Mouse (Mus musculus) heart, embryonic 15.5 days (tissue): Measurements from ENCODE around the gene Tmcc1. TPM values are rescaled to one million over a fixed set of nuclear protein-coding genes. Genes with fewer than 3 reads are reported as not detected.

Experiments
- ATAC-seq: fragments of 200-750 bp; cut with Nextera tagmentation; replicated peaks from 2 replicates; pipeline ENCODE4 v1.8.0; 2017; ENCODE audit warnings: low read depth, moderate TSS enrichment; ENCODE audit not compliant: insufficient number of reproducible peaks, insufficient read depth, low FRiP score
- H3K27ac ChIP-seq: fragments of 300-500 bp; sonication (generic); 2 replicates; pipeline ENCODE4 v1.5.1; 2015; ENCODE audit warnings: mild to moderate bottlenecking, inconsistent platforms
- H3K27me3 ChIP-seq: fragments of 300-500 bp; sonication (generic); 2 replicates; pipeline ENCODE4 v1.6.1; 2015; ENCODE audit warnings: inconsistent platforms
- H3K36me3 ChIP-seq: fragments of 300-500 bp; sonication (generic); 2 replicates; pipeline ENCODE4 v1.6.1; 2015; ENCODE audit warnings: mild to moderate bottlenecking, inconsistent platforms
- H3K4me1 ChIP-seq: fragments of 300-500 bp; sonication (generic); replicated peaks from 2 replicates; pipeline ENCODE4 v1.6.1; 2015; ENCODE audit warnings: inconsistent platforms
- H3K4me2 ChIP-seq: fragments of 300-500 bp; sonication (generic); 2 replicates; pipeline ENCODE4 v1.6.1; 2015; ENCODE audit warnings: inconsistent platforms, mild to moderate bottlenecking, moderate library complexity
- H3K4me3 ChIP-seq: fragments of 300-500 bp; sonication (generic); 2 replicates; pipeline ENCODE4 v1.5.1; 2015; ENCODE audit warnings: mild to moderate bottlenecking, inconsistent platforms
- H3K9ac ChIP-seq: fragments of 300-500 bp; sonication (generic); 2 replicates; pipeline ENCODE4 v1.6.1; 2015; ENCODE audit warnings: mild to moderate bottlenecking, inconsistent platforms
- H3K9me3 ChIP-seq: fragments of 300-500 bp; sonication (generic); replicated peaks from 2 replicates; pipeline ENCODE4 v1.6.1; 2016; ENCODE audit warnings: inconsistent platforms
- WGBS: fragments of 180-500 bp; shearing (Covaris S2); methylation state at CpG from one replicate; pipeline ENCODE4 v1.1.7; 2015; ENCODE audit warnings: mixed read lengths; 5-methylcytosine and 5-hydroxymethylcytosine counted together
- polyA plus RNA-seq: library from polyadenylated mRNA; unstranded; fragments of >200 nt; fragmentation: Nextera tagmentation; extraction: Ambion mirVana; gene quantifications from 2 replicates; pipeline ENCODE4 v1.2.1, GENCODE M21; 2015

Tmcc1 gene
- polyA plus RNA-seq, 1 experiment from 2014 or later: 10.4 TPM

GRCm38 (mm10) chr6:115983306-115984038 lies 209.8 kb downstream of the Tmcc1 start:
- Histone ChIP-seq H3K9me3 (no peaks in the 10 kb centered on the region), H3K4me2 (peak overlapping the region; percentile 21), H3K4me1 (peaks cover 54% of the 10 kb centered on the region), H3K27me3 (no peaks in the 10 kb centered on the region), H3K9ac (no peak overlapping the region; the same call in 1 of the 2 replicates), H3K4me3 (no peak overlapping the region), H3K27ac (peak overlapping the region; percentile 49), H3K36me3 (no peaks in the 10 kb centered on the region)
- WGBS: 49% methylated on average over 12 of the region's 12 CpGs
- peak; percentile 25; the same call in 1 of the 2 replicates for ATAC-seq

GRCm38 (mm10) chr6:115982889-115983288 lies 210.4 kb downstream of the Tmcc1 start:
- H3K9ac ChIP-seq: no peak overlapping the region; the same call in 1 of the 2 replicates

DNA sequence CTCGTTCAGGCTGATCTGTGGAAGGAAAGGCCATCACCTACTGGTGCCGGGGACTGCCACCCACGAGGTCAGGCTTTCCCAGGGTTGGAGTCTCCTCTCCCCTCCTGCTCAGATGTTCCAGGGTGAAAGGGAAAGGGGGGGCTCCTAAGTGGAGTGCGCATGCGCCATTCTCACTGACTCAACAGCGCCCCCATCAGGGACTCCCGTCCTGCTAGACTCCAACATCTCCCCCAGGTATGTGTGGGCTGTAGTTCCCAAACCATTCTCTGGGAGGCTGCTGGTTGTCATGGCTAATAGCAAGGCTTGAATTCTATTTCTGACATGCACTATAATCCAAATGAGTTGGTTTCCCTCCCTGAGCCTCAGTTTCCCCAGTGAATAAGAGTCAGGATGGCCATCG lies 214.7 kb downstream of the Tmcc1 start:
- Histone ChIP-seq H3K27ac (no peak overlapping the region), H3K4me2 (no peak overlapping the region), H3K27me3 (no peaks in the 10 kb centered on the region), H3K9ac (no peak overlapping the region), H3K9me3 (no peaks in the 10 kb centered on the region), H3K36me3 (0 out of 2 replicates have a peak, but pooled peaks cover 15% of the 10 kb centered on the region), H3K4me1 (peaks cover 30% of the 10 kb centered on the region), H3K4me3 (no peak overlapping the region)
- 69% methylated on average over 8 of the region's 8 CpGs for WGBS
- ATAC-seq: no peak

More at GRCm38 (mm10) chr6:115982889-115983288, 210.4 kb downstream of the Tmcc1 start:
- ATAC-seq: no peak
- Histone ChIP-seq H3K4me1 (peaks cover 52% of the 10 kb centered on the region), H3K9me3 (no peaks in the 10 kb centered on the region), H3K4me3 (no peak overlapping the region), H3K27me3 (no peaks in the 10 kb centered on the region), H3K4me2 (no peak overlapping the region), H3K27ac (peak overlapping the region; percentile 36; the same call in 1 of the 2 replicates), H3K36me3 (no peaks in the 10 kb centered on the region)
- WGBS: 61% methylated on average over 7 of the region's 7 CpGs

DNA sequence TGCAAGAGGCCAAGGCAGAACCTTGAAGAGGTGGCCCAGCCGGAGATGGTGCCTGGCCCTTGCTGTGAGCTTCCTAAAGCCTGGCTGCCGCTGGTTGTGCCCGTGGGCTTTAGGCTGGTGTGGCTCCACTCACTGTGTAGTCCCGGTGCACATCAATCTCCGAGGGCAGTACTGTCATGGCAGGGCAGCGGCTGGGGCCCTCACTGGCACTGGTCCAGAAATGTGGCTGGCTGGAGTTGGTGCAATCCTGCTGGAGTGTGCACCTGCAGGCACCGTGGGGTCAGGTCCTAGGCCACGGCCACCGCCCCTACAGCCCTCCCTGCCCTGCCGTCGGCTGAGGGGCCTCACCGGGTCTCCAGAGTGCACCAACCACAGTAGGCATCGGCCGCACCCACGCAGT lies 215.5 kb downstream of the Tmcc1 start:
- peaks cover 30% of the 10 kb centered on the region for H3K4me1 ChIP-seq
- H3K9ac ChIP-seq: no peak overlapping the region
- no peak overlapping the region for H3K27ac ChIP-seq
- H3K9me3 ChIP-seq: no peaks in the 10 kb centered on the region
- no peak overlapping the region for H3K4me3 ChIP-seq
- H3K4me2 ChIP-seq: no peak overlapping the region
- WGBS: 68% methylated on average over 15 of the region's 15 CpGs
- ATAC-seq: no peak
- no peaks in the 10 kb centered on the region for H3K27me3 ChIP-seq
- 0 out of 2 replicates have a peak, but pooled peaks cover 15% of the 10 kb centered on the region for H3K36me3 ChIP-seq

DNA sequence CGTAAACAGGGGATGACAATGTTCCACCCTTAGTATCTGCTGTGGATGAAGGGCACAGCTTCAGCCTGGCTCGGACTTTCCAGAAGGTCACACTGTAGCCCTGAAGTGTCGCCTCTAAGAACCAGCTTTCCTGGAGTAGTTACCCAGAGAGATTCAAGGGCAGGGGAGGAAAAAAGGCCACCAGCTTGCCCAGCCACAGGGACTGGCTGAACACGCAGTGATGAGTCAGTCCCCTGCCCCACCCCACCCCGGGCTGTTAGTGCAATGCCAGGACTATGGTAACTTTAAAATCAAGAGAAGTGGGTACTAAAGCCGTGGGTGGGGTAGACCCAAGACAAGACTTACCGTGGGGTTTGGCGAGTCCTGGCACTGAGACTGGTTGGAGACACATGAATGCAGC lies 217.7 kb downstream of the Tmcc1 start:
- H3K36me3 ChIP-seq: 0 out of 2 replicates have a peak, but pooled peaks cover 15% of the 10 kb centered on the region
- H3K27ac ChIP-seq: no peak overlapping the region
- H3K9ac ChIP-seq: no peak overlapping the region
- no peak for ATAC-seq
- H3K4me3 ChIP-seq: no peak overlapping the region
- H3K27me3 ChIP-seq: no peaks in the 10 kb centered on the region
- H3K4me1 ChIP-seq: peaks cover 52% of the 10 kb centered on the region
- H3K9me3 ChIP-seq: no peaks in the 10 kb centered on the region
- H3K4me2 ChIP-seq: no peak overlapping the region
- WGBS: 77% methylated on average over 8 of the region's 8 CpGs

DNA sequence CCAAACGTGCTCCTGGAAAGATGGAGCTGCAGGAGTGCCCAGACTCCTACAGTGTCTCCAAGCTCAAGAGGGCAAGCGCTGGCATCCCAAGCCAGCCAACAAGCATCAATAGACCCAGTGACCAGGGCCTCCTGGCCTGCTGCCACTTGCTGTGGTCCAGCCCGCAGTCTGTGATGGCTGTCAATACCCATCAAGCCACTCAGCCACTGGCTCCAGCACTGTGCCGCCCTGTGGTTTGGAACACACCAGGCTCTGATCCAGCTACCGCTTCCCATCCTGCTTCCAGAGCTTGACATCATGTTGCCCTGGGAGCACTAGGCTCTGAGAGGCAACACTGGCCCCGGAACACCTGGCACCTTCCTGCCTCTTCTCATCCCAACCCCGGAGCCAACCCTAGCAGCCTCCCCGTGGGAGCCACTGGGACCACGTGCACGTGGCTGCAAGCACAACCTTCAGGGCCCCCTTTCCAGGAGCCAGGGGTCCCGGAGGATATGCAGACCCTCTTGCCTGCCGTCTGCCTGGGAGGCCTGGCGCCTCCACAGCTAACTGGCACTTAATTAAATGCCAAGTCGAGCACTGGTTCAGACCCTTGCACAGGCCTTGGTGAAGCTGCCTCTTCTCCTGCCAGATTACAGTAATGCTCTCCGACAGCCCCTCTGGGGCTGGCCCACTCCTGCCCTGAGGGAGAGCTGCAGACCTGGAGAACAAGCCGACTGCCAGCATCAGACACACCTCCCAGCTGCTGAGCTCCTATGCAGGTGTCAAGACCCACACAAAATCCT lies 219.2 kb downstream of the Tmcc1 start:
- Histone ChIP-seq H3K9me3 (no peaks in the 10 kb centered on the region), H3K4me2 (no peak overlapping the region), H3K27me3 (no peaks in the 10 kb centered on the region), H3K36me3 (0 out of 2 replicates have a peak, but pooled peaks cover 15% of the 10 kb centered on the region), H3K4me3 (no peak overlapping the region), H3K27ac (no peak overlapping the region), H3K9ac (no peak overlapping the region), H3K4me1 (peaks cover 60% of the 10 kb centered on the region)
- ATAC-seq: no peak
- 75% methylated on average over 16 of the region's 16 CpGs for WGBS

GRCm38 (mm10) chr6:115973139-115973875 lies 220.0 kb downstream of the Tmcc1 start:
- ATAC-seq: no peak
- no peak overlapping the region for H3K4me3 ChIP-seq
- H3K9me3 ChIP-seq: no peaks in the 10 kb centered on the region
- H3K27ac ChIP-seq: no peak overlapping the region
- WGBS: 85% methylated on average over 15 of the region's 15 CpGs
- 0 out of 2 replicates have a peak, but pooled peaks cover 15% of the 10 kb centered on the region for H3K36me3 ChIP-seq
- H3K4me1 ChIP-seq: peaks cover 60% of the 10 kb centered on the region
- H3K27me3 ChIP-seq: no peaks in the 10 kb centered on the region
- H3K9ac ChIP-seq: no peak overlapping the region
- no peak overlapping the region for H3K4me2 ChIP-seq

DNA sequence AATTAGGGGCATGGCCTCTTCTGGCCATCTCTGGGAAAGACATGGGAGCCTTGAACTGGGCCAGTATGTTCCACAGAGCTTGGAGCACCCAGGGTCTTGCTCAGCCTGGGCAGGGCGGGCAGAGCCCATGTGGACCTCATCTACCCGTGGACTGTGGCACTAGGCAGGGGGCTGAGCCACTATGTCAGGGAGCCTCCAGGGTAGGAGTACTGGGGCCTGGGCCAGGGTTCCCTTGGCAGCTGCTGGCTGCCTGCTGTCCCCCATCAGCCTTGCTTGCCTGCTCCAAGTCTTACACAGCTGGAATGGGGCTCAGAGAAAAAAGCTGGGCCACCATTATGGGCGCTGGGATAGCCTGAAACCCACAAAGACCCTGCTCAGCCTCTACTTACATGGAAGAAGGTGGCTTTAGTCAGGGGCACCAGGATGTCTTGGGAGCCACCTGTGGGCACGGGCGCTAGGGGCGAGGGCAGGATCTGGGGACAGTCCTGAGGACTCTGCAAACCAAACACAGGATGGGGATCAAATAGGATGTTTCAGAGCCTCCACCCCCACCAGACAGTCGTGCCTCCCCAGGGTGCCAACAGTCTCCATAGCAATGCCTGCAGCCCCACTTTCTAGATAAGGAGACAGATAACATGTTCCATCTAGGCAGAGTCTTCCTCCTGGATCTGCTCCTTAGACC lies 221.1 kb downstream of the Tmcc1 start:
- 0 out of 2 replicates have a peak, but pooled peaks cover 10% of the 10 kb centered on the region for H3K36me3 ChIP-seq
- no peak overlapping the region for H3K4me3 ChIP-seq
- H3K9ac ChIP-seq: no peak overlapping the region
- no peak for ATAC-seq
- H3K4me2 ChIP-seq: no peak overlapping the region
- H3K9me3 ChIP-seq: no peaks in the 10 kb centered on the region
- H3K27me3 ChIP-seq: no peaks in the 10 kb centered on the region
- H3K27ac ChIP-seq: peak overlapping the region; percentile 53; the same call in 1 of the 2 replicates
- H3K4me1 ChIP-seq: peaks cover 55% of the 10 kb centered on the region
- WGBS: 70% methylated on average over 7 of the region's 7 CpGs

DNA sequence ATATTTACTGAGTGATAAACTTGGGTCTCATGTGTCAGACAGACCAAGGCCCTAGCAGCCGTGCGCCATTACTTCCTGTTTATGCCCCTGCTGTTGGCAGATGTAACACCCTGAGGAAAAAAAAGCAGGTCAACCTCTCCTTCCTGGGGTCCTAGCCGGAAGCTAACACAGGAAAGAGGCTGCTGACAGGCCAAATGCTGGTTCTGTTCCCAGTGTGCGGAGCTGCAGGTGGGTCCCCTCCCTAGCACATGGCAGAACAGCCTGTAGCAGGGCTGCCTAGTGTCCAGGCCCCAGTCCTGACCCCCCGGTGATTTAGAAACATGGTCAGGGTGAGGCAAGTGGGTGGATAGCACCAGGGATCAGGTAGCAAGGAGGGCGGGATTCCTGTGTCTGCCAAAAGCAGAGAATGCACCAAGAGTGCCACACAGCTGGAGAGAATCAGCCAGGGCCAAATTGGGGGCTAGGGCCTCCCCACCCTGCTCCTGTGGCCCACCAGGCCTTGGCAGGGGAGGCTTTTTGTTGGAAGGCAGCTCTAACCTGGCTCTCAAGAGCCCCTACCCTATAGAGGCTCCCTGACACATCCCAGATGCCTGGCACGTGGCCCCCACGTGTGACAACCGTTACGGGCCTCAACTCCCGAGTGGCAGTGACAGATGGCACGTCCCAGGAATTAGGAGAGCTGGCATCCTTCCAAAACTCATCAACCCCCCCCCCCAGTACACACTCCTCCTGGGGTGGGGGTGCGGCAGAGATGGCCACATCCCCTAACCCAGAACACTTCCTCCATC lies 221.8 kb downstream of the Tmcc1 start:
- 35% methylated on average over 13 of the region's 13 CpGs for WGBS

DNA sequence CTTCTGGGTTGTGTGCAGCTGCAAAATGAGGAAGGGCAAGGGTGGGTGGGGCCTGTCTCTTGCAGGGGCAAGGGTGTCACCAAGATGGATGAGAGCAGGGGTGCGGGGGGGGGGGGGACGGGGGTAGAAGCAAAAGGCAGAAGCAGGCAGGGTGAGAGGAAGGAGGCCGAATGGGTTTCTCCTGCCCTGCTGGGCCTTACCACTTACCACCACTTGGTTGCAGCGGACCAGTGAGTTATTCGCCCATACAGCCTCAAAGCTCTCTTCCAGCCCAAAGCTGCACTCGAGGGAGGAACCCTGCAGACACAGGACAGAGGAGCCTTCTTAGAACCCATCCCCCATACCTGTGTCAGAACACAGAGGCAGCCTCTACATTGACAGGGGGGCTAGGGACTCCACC lies 223.3 kb downstream of the Tmcc1 start:
- peaks cover 52% of the 10 kb centered on the region for H3K4me1 ChIP-seq
- 0 out of 2 replicates have a peak, but pooled peaks cover under 1% of the 10 kb centered on the region for H3K36me3 ChIP-seq
- H3K27ac ChIP-seq: no peak overlapping the region
- no peak overlapping the region for H3K4me3 ChIP-seq
- no peak for ATAC-seq
- no peak overlapping the region for H3K9ac ChIP-seq
- H3K27me3 ChIP-seq: no peaks in the 10 kb centered on the region
- WGBS: 80% methylated on average over 4 of the region's 6 CpGs
- H3K9me3 ChIP-seq: no peaks in the 10 kb centered on the region
- H3K4me2 ChIP-seq: no peak overlapping the region

More for the DNA sequence above, 221.8 kb downstream of the Tmcc1 start:
- Histone ChIP-seq H3K4me1 (peaks cover 55% of the 10 kb centered on the region), H3K9ac (no peak overlapping the region), H3K27ac (peak overlapping the region; percentile 53), H3K9me3 (no peaks in the 10 kb centered on the region), H3K27me3 (no peaks in the 10 kb centered on the region), H3K36me3 (0 out of 2 replicates have a peak, but pooled peaks cover 9% of the 10 kb centered on the region), H3K4me3 (no peak overlapping the region), H3K4me2 (no peak overlapping the region)
- ATAC-seq: no peak
